Mouse (Mus musculus) MEL (cell line): Measurements from ENCODE around the gene Zyx. TPM values are rescaled to one million over a fixed set of nuclear protein-coding genes. Genes with fewer than 3 reads are reported as not detected.

Source experiments
- DNase-seq: peaks from one replicate; pipeline ENCODE4 v3.0.0; 2011; ENCODE audit warnings: low read depth, low spot score
- H3K27ac ChIP-seq: 2 replicates; pipeline ENCODE4 v1.5.1; 2012; ENCODE audit warnings: low read depth, mild to moderate bottlenecking, control low read depth, low read length, moderate library complexity; ENCODE audit not compliant: control insufficient read depth
- H3K27me3 ChIP-seq, 2 experiments: fragments of 150-350 bp in 1 of 2; sonication (generic) in 1 of 2; 2 replicates each; pipeline ENCODE4 v1.6.1; 2012; ENCODE audit warnings: low read length in 2 of 2, mild to moderate bottlenecking in 2 of 2, improper control_type of control experiment in 1 of 2, moderate library complexity in 1 of 2; ENCODE audit not compliant: insufficient read depth in 2 of 2, control insufficient read depth in 1 of 2
- H3K36me3 ChIP-seq, 2 experiments: 2 replicates each; pipeline ENCODE4 v1.6.1; 2012 to 2014; ENCODE audit warnings: low read length in 2 of 2, improper control_type of control experiment in 1 of 2, inconsistent platforms in 1 of 2, mild to moderate bottlenecking in 1 of 2; ENCODE audit not compliant: insufficient read depth in 2 of 2, control insufficient read depth in 1 of 2
- H3K4me1 ChIP-seq, 2 experiments: fragments of 150-350 bp in 1 of 2; sonication (generic) in 1 of 2; 2 replicates each; pipeline ENCODE4 v1.6.1; 2012; ENCODE audit warnings: low read length in 2 of 2, improper control_type of control experiment in 1 of 2, mild to moderate bottlenecking in 1 of 2; ENCODE audit not compliant: insufficient read depth in 2 of 2, control insufficient read depth in 1 of 2
- H3K4me3 ChIP-seq, 2 experiments: fragments of 150-350 bp in 1 of 2; sonication (generic) in 1 of 2; 2 replicates each; pipeline ENCODE4 v1.5.1; 2012; ENCODE audit warnings: low read depth in 2 of 2, low read length in 2 of 2, mild to moderate bottlenecking in 2 of 2, moderate library complexity in 2 of 2, control low read depth in 1 of 2, improper control_type of control experiment in 1 of 2; ENCODE audit not compliant: control insufficient read depth in 1 of 2, insufficient read depth in 1 of 2
- H3K79me2 ChIP-seq: 2 replicates; pipeline ENCODE4 v1.6.1; 2012; ENCODE audit warnings: mild to moderate bottlenecking, low read length, moderate library complexity; ENCODE audit not compliant: control insufficient read depth, poor library complexity, insufficient read depth
- H3K9ac ChIP-seq: 2 replicates; pipeline ENCODE4 v1.6.1; 2012; ENCODE audit warnings: low read depth, mild to moderate bottlenecking, control low read depth, low read length, moderate library complexity; ENCODE audit not compliant: control insufficient read depth, poor library complexity, severe bottlenecking
- H3K9me3 ChIP-seq: fragments of 150-350 bp; sonication (generic); replicated peaks from 2 replicates; pipeline ENCODE4 v1.6.1; 2012; ENCODE audit warnings: mild to moderate bottlenecking, low read length, improper control_type of control experiment, moderate library complexity; ENCODE audit not compliant: insufficient read depth
- BHLHE40 ChIP-seq: IDR thresholded peaks from 2 replicates; pipeline ENCODE4 v1.6.1; 2012; ENCODE audit warnings: low read depth, mild to moderate bottlenecking, inconsistent platforms, low read length, improper control_type of control experiment, borderline replicate concordance
- CHD2 ChIP-seq: IDR thresholded peaks from 2 replicates; pipeline ENCODE4 v1.6.1; 2011; ENCODE audit warnings: low read length, improper control_type of control experiment
- ETS1 ChIP-seq: IDR thresholded peaks from 2 replicates; pipeline ENCODE4 v1.6.1; 2012; ENCODE audit warnings: low read depth, mild to moderate bottlenecking, inconsistent platforms, low read length, improper control_type of control experiment, moderate library complexity
- HCFC1 ChIP-seq: IDR thresholded peaks from 2 replicates; pipeline ENCODE4 v1.6.1; 2012; ENCODE audit warnings: low read depth, mild to moderate bottlenecking, inconsistent platforms, low read length, improper control_type of control experiment, moderate library complexity
- JUND ChIP-seq: IDR thresholded peaks from 2 replicates; pipeline ENCODE4 v1.6.1; 2011; ENCODE audit warnings: low read depth, mild to moderate bottlenecking, improper control_type of control experiment, low read length
- MAFK ChIP-seq: IDR thresholded peaks from 2 replicates; pipeline ENCODE4 v1.6.1; 2011; ENCODE audit warnings: low read depth, mild to moderate bottlenecking, low read length, improper control_type of control experiment, borderline replicate concordance
- MAZ ChIP-seq: IDR thresholded peaks from 2 replicates; pipeline ENCODE4 v1.6.1; 2012; ENCODE audit warnings: low read depth, mild to moderate bottlenecking, inconsistent platforms, low read length, improper control_type of control experiment
- MEF2A ChIP-seq: IDR thresholded peaks from 2 replicates; pipeline ENCODE4 v1.6.1; 2014; ENCODE audit warnings: low read depth, mild to moderate bottlenecking, inconsistent platforms, low read length, improper control_type of control experiment; ENCODE audit not compliant: poor library complexity, insufficient replicate concordance, severe bottlenecking; ENCODE audit errors: extremely low read depth
- MXI1 ChIP-seq: IDR thresholded peaks from 2 replicates; pipeline ENCODE4 v1.6.1; 2011; ENCODE audit warnings: mild to moderate bottlenecking, low read depth, low read length, improper control_type of control experiment
- NELFE ChIP-seq: IDR thresholded peaks from 2 replicates; pipeline ENCODE4 v1.6.1; 2011; ENCODE audit warnings: low read depth, low read length, improper control_type of control experiment
- POLR2A ChIP-seq, 2 experiments: IDR thresholded peaks; 2 replicates each; pipeline ENCODE4 v1.6.1; 2011 to 2012; ENCODE audit warnings: low read length in 2 of 2, mild to moderate bottlenecking in 2 of 2, control low read depth in 1 of 2, improper control_type of control experiment in 1 of 2, low read depth in 1 of 2, moderate library complexity in 1 of 2; ENCODE audit not compliant: control insufficient read depth in 1 of 2, insufficient read depth in 1 of 2, poor library complexity in 1 of 2
- RCOR1 ChIP-seq: IDR thresholded peaks from 2 replicates; pipeline ENCODE4 v1.6.1; 2012; ENCODE audit warnings: low read depth, mild to moderate bottlenecking, inconsistent platforms, low read length, improper control_type of control experiment
- SIN3A ChIP-seq: IDR thresholded peaks from 2 replicates; pipeline ENCODE4 v1.6.1; 2012; ENCODE audit warnings: low read length, improper control_type of control experiment, inconsistent platforms
- SMC3 ChIP-seq: IDR thresholded peaks from 2 replicates; pipeline ENCODE4 v1.6.1; 2011; ENCODE audit warnings: low read depth, low read length, improper control_type of control experiment
- TBP ChIP-seq: IDR thresholded peaks from 2 replicates; pipeline ENCODE4 v1.8.0; 2011; ENCODE audit warnings: low read depth, low read length, improper control_type of control experiment
- TCF12 ChIP-seq: IDR thresholded peaks from 2 replicates; pipeline ENCODE4 v1.6.1; 2014; ENCODE audit warnings: low read depth, mild to moderate bottlenecking, inconsistent platforms, low read length, improper control_type of control experiment, moderate library complexity
- UBTF ChIP-seq: IDR thresholded peaks from 2 replicates; pipeline ENCODE4 v1.6.1; 2012; ENCODE audit warnings: low read depth, mild to moderate bottlenecking, inconsistent platforms, low read length, improper control_type of control experiment, moderate library complexity, borderline replicate concordance; ENCODE audit not compliant: insufficient read depth
- USF1 ChIP-seq: IDR thresholded peaks from 2 replicates; pipeline ENCODE4 v1.6.1; 2014; ENCODE audit warnings: low read depth, mild to moderate bottlenecking, inconsistent platforms, low read length, improper control_type of control experiment, moderate library complexity
- USF2 ChIP-seq, 2 experiments: IDR thresholded peaks; 2 replicates each; pipeline ENCODE4 v1.6.1; 2011 to 2012; ENCODE audit warnings: improper control_type of control experiment in 2 of 2, low read length in 2 of 2, borderline replicate concordance in 1 of 2, inconsistent platforms in 1 of 2, low read depth in 1 of 2, mild to moderate bottlenecking in 1 of 2; ENCODE audit not compliant: insufficient read depth in 1 of 2
- ZC3H11A ChIP-seq: IDR thresholded peaks from 2 replicates; pipeline ENCODE4 v1.6.1; 2012; ENCODE audit warnings: low read depth, mild to moderate bottlenecking, inconsistent platforms, low read length, improper control_type of control experiment
- ZKSCAN1 ChIP-seq: IDR thresholded peaks from 2 replicates; pipeline ENCODE4 v1.6.1; 2012; ENCODE audit warnings: low read depth, mild to moderate bottlenecking, inconsistent platforms, low read length, improper control_type of control experiment, moderate library complexity
- polyA plus RNA-seq, 2 experiments: library from polyadenylated mRNA; stranded (reverse) in 1 of 2; unstranded in 1 of 2; fragments of >175 nt in 1 of 2; fragments of >200 nt in 1 of 2; gene quantifications; 2 replicates each; pipeline versions ENCODE4 v1.2.1 to v1.2.4; 2012; ENCODE audit warnings: low replicate concordance in 2 of 2, low read depth in 1 of 2; ENCODE audit not compliant: insufficient read length in 2 of 2, insufficient read depth in 1 of 2, missing spikeins in 1 of 2
- total RNA-seq: library from RNA; depleted of rRNA; stranded (reverse); fragments of 300-350 nt; gene quantifications from 2 replicates; pipeline ENCODE4 v1.2.3, GENCODE M21; 2012; rRNA removed

The Zyx gene
- total RNA-seq (7.0 and 7.5 TPM in 2 replicates), polyA plus RNA-seq (10 to 100 TPM in 1 of 2 experiments, not detected in 1; 48.4 TPM)

DNA sequence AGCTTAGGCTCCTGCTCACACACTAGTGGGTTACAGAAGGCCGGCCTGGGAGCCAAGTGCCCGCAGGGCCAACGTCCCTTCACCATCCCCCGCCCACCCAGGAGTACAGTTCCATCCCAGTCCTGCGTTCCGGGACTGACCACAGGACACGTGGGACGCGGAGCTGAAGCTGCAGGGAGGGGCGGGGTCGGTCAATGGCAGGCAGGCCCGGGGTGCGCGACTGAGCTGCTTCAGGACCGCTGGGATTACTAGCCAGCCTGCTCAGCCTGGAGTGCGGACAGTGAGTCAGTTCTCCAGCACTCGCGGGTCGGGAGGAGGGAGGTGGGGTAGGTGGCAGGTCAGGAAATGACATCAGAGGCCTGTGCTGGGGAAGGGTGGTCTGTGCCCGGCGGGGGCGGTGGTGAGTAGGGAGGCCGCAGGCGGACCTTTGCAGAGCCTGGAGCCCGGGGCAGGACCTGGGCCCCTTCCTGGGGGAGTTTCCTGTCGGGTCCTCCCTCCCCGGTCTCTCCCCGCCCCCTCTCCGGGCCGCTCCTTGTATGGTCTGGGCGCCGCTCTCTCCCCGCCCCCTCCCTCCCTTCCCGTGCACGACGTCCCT lies at the start of gene Zyx:
Zyx (plus strand) TSS at position 205 of the 595 bp plus-strand sequence.
- Histone ChIP-seq H3K27ac (peak within 1 kb of the TSS; percentile 43), H3K4me1 (peaks cover 10 to 41% of the 10 kb centered on the region in 2 experiments), H3K9me3 (no peaks in the 10 kb centered on the region), H3K79me2 (peaks cover 3% of the 10 kb centered on the region), H3K36me3 (peaks cover 0 to 27% of the 10 kb centered on the region in 2 experiments; a peak in 2 of 4 replicates)
- peak; percentile 86 for DNase-seq
- TF ChIP-seq BHLHE40 (no peak), UBTF (no peak), ZC3H11A (no peak), CHD2 (no peak), SIN3A (no peak; the same call in 1 of the 2 replicates), MAZ (peak; percentile 73; the same call in 1 of the 2 replicates), MAFK (no peak), ZKSCAN1 (no peak), MXI1 (peak; percentile 36), RCOR1 (no peak), USF2 (IDR thresholded peaks at IDR 0.05; ENCODE audit: borderline replicate concordance in 1 of 2, insufficient read depth in 1 of 2, low read depth in 1 of 2, low read length in 2 of 2) (no peak), JUND (no peak), HCFC1 (0 out of 2 replicates have a peak, but pooled peaks have one; percentile 43), TBP (no peak), USF1 (no peak), MEF2A (no peak), SMC3 (no peak), POLR2A (IDR thresholded peaks at IDR 0.05; ENCODE audit: control insufficient read depth in 1 of 2, insufficient read depth in 1 of 2, low read depth in 1 of 2, low read length in 2 of 2, poor library complexity in 1 of 2) (peak in 1 of 2 experiments; percentile 55; a peak in 2 of 4 replicates), TCF12 (peak; percentile 9; the same call in 1 of the 2 replicates), NELFE (0 out of 2 replicates have a peak, but pooled peaks have one; percentile 37), ETS1 (0 out of 2 replicates have a peak, but pooled peaks have one; percentile 27)
- TF ChIP-seq, all 39 proteins: peak for 7
- H3K4me3 ChIP-seq, result peak within 1 kb of the TSS; percentile 59 to 82
- peak within 1 kb of the TSS; percentile 81 for H3K9ac ChIP-seq
- no peaks in the 10 kb centered on the region for H3K27me3 ChIP-seq
